In the genomic region with DNA sequence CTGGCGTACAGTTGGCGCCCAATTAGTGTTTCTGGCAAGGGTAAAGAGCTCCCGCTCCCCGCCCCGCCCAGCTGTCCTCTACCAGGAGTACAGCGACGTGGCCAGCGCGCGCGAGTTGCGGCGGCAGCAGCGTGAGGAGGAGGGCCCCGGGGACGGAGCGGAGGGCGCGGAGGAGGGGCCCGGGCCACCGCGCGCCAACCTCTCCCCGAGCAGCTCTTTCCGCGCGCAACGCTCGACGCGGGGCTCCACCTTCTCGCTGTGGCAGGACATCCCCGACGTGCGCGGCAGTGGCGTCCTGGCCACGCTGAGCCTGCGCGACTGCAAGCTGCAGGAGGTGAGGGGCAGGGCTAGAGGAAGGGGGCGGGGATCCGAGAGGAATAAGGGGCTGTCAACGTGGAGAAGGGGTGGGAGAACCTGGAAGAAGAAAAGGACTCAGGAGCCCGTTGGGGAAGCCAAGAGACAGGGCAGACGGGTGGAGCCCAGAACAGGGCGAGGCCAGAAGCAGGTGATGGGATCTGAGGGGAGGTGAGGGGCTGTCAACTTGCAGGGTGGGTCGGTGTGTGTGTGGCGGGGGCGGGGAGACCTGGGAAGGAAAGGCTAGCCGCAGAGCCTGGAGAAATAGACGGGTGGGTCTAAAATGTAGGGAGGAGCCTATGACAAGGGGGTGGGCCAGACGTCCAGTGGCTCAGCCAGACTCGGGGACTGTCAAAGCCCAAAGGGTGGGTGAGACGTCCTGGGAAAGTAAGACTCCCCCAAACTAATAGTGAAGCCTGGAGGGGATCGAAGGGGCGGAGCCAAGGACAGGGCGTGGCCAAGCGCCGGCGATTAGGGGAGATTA, we compare ENCODE assay signal across 8 mouse cellular contexts. TPM values are rescaled to one million over a fixed set of nuclear protein-coding genes. Genes with fewer than 3 reads are reported as not detected.
A peak's percentile ranks its signal among the peaks of the same experiment; 100 is the strongest.
DNase-seq lines count a peak whose midpoint lies in the region; ATAC-seq and TF ChIP-seq lines count a peak whose summit lies in the region.

No protein-coding gene starts in this region.

- TF ChIP-seq CTCF in liver, adult 2 months (IDR thresholded peaks at IDR 0.05; ENCODE audit: low read depth, low read length) = no peak
- TF ChIP-seq CTCF in liver, postnatal 0 days (IDR thresholded peaks at IDR 0.05; ENCODE audit: low read depth) = no peak
- TF ChIP-seq CTCF in stomach, postnatal 0 days (IDR thresholded peaks at IDR 0.05; ENCODE audit: low read depth) = no peak

- H3K4me2 ChIP-seq in hindbrain, embryonic 12.5 days (replicated peaks) = peak overlapping the region; percentile 59
- H3K4me2 ChIP-seq in liver, postnatal 0 days (ENCODE audit: low read depth, low read length) = peak overlapping the region; percentile 57
- H3K4me2 ChIP-seq in stomach, postnatal 0 days (replicated peaks; ENCODE audit: low read depth) = peak overlapping the region; percentile 65

- H3K36me3 ChIP-seq in liver, adult 2 months (ENCODE audit: control insufficient read depth, insufficient read depth, low read length) = peaks cover 13% of the 10 kb centered on the region; the same call in 1 of the 2 replicates
- peaks cover 19% of the 10 kb centered on the region; the same call in 1 of the 2 replicates for H3K36me3 ChIP-seq in embryonic facial prominence, embryonic 10.5 days (replicated peaks)
- H3K36me3 ChIP-seq in hindbrain, embryonic 12.5 days = no peaks in the 10 kb centered on the region
- H3K36me3 ChIP-seq in liver, postnatal 0 days (replicated peaks; ENCODE audit: insufficient read depth, low read length) = no peaks in the 10 kb centered on the region
- H3K36me3 ChIP-seq in stomach, postnatal 0 days (ENCODE audit: control insufficient read depth, insufficient read depth, low read length) = no peaks in the 10 kb centered on the region

- WGBS in liver, adult 2 months = 64% methylated on average over 60 of the region's 60 CpGs
- under 1% methylated on average over 60 of the region's 60 CpGs for WGBS in embryonic facial prominence, embryonic 10.5 days
- 2% methylated on average over 53 of the region's 60 CpGs for WGBS in hindbrain, embryonic 12.5 days
- WGBS in liver, postnatal 0 days (ENCODE audit: insufficient replicate concordance) = 2% methylated on average over 57 of the region's 60 CpGs
- WGBS in stomach, postnatal 0 days = 2% methylated on average over 57 of the region's 60 CpGs

- peaks cover 7% of the 10 kb centered on the region; the same call in 1 of the 2 replicates for H3K79me2 ChIP-seq in liver, adult 2 months (ENCODE audit: control insufficient read depth, insufficient read depth, low read length)

- H3K27ac ChIP-seq in liver, adult 2 months (replicated peaks; ENCODE audit: insufficient read depth, low read depth, low read length) = no peak overlapping the region
- H3K27ac ChIP-seq in embryonic facial prominence, embryonic 10.5 days (replicated peaks) = peak overlapping the region; percentile 35
- no peak overlapping the region for H3K27ac ChIP-seq in hindbrain, embryonic 12.5 days
- H3K27ac ChIP-seq in liver, postnatal 0 days (ENCODE audit: low read depth) = no peak overlapping the region
- H3K27ac ChIP-seq in stomach, postnatal 0 days (replicated peaks) = 0 out of 2 replicates have a peak overlapping the region, but pooled peaks have one; percentile 8

- no peak for TF ChIP-seq EP300 in liver, postnatal 0 days (IDR thresholded peaks at IDR 0.05; ENCODE audit: low read depth)
- TF ChIP-seq EP300 in stomach, postnatal 0 days (optimal IDR thresholded peaks at IDR 0.05) = no peak

- no peak for TF ChIP-seq POLR2A in liver, adult 2 months (IDR thresholded peaks at IDR 0.05; ENCODE audit: extremely low read depth, insufficient read depth, low read length)

- peak overlapping the region; percentile 40; the same call in 1 of the 2 replicates for H3K4me3 ChIP-seq in liver, adult 2 months (ENCODE audit: insufficient read depth, low read depth, low read length)
- peak overlapping the region; percentile 61 for H3K4me3 ChIP-seq in embryonic facial prominence, embryonic 10.5 days
- peak overlapping the region; percentile 42 for H3K4me3 ChIP-seq in hindbrain, embryonic 12.5 days
- peak overlapping the region; percentile 32 for H3K4me3 ChIP-seq in liver, postnatal 0 days (ENCODE audit: low read depth, low read length)
- H3K4me3 ChIP-seq in stomach, postnatal 0 days (ENCODE audit: low read depth, low read length) = peak overlapping the region; percentile 40

- H3K9me3 ChIP-seq in embryonic facial prominence, embryonic 10.5 days = no peaks in the 10 kb centered on the region
- no peaks in the 10 kb centered on the region for H3K9me3 ChIP-seq in hindbrain, embryonic 12.5 days (replicated peaks)
- no peaks in the 10 kb centered on the region for H3K9me3 ChIP-seq in liver, postnatal 0 days (ENCODE audit: low read length)
- no peaks in the 10 kb centered on the region for H3K9me3 ChIP-seq in stomach, postnatal 0 days (ENCODE audit: control insufficient read depth, low read length)

- ATAC-seq in hindbrain, embryonic 12.5 days (ENCODE audit: low FRiP score) = 0 out of 2 replicates have a peak, but pooled peaks have one; percentile 12
- peak; percentile 20 for ATAC-seq in liver, postnatal 0 days
- peak; percentile 53 for ATAC-seq in stomach, postnatal 0 days (ENCODE audit: low FRiP score, low TSS enrichment)

- H3K9ac ChIP-seq in liver, adult 2 months (ENCODE audit: low read depth, low read length) = peak overlapping the region; percentile 40; the same call in 1 of the 2 replicates
- peak overlapping the region; percentile 32; the same call in 1 of the 2 replicates for H3K9ac ChIP-seq in hindbrain, embryonic 12.5 days
- no peak overlapping the region for H3K9ac ChIP-seq in liver, postnatal 0 days (replicated peaks)
- peak overlapping the region; percentile 48 for H3K9ac ChIP-seq in stomach, postnatal 0 days (ENCODE audit: low read length)

- H3K4me1 ChIP-seq in liver, adult 2 months (ENCODE audit: control insufficient read depth, insufficient read depth, low read length) = peaks cover 18% of the 10 kb centered on the region
- peaks cover 62% of the 10 kb centered on the region for H3K4me1 ChIP-seq in embryonic facial prominence, embryonic 10.5 days
- H3K4me1 ChIP-seq in hindbrain, embryonic 12.5 days = peaks cover 55% of the 10 kb centered on the region
- peaks cover 3% of the 10 kb centered on the region for H3K4me1 ChIP-seq in liver, postnatal 0 days (ENCODE audit: insufficient read depth)
- H3K4me1 ChIP-seq in stomach, postnatal 0 days (replicated peaks; ENCODE audit: control insufficient read depth, insufficient read depth) = peaks cover 19% of the 10 kb centered on the region

- no peaks in the 10 kb centered on the region for H3K27me3 ChIP-seq in liver, adult 2 months (ENCODE audit: control insufficient read depth, insufficient read depth, low read length)
- H3K27me3 ChIP-seq in embryonic facial prominence, embryonic 10.5 days (replicated peaks; ENCODE audit: low read depth, poor library complexity, severe bottlenecking) = peaks cover 88% of the 10 kb centered on the region
- H3K27me3 ChIP-seq in hindbrain, embryonic 12.5 days = peaks cover 81% of the 10 kb centered on the region
- H3K27me3 ChIP-seq in liver, postnatal 0 days (ENCODE audit: insufficient read depth, low read length) = peaks cover 52% of the 10 kb centered on the region
- H3K27me3 ChIP-seq in stomach, postnatal 0 days (ENCODE audit: control insufficient read depth, insufficient read depth, low read length) = no peaks in the 10 kb centered on the region

- no peak for DNase-seq in liver, adult 2 months (ENCODE audit: extremely low read depth, low read depth, low spot score)
- no peak for DNase-seq in liver
- DNase-seq in embryonic facial prominence, embryonic 10.5 days (ENCODE audit: low spot score) = peak; percentile 61
- DNase-seq in liver, postnatal 0 days = peak; percentile 40
- peak; percentile 81 for DNase-seq in stomach, postnatal 0 days (ENCODE audit: low spot score)
- no peak for DNase-seq in frontal cortex, postnatal 10 days (ENCODE audit: low spot score in 2 of 2)
- DNase-seq in spleen, postnatal 10 days (ENCODE audit: low spot score in 2 of 2) = no peak

RNA-seq across cellular contexts. Expression of a gene that starts 8.7 kb away (rescaled TPM):
- 14.4 and 25.8 TPM in 2 replicates for total RNA-seq in liver, adult 2 months (2014; rRNA removed)
- 34.3 and 64.4 TPM in 2 replicates for polyA plus RNA-seq in liver, adult 2 months (2012; rRNA removed)
- 6.1 and 8.7 TPM in 2 replicates for polyA plus RNA-seq in embryonic facial prominence, embryonic 10.5 days (2016; fragmentation: Nextera tagmentation; extraction: Ambion mirVana)
- polyA plus RNA-seq in hindbrain, embryonic 12.5 days (2016; fragmentation: Nextera tagmentation; extraction: Ambion mirVana) = 6.1 and 10.9 TPM in 2 replicates
- polyA plus RNA-seq in liver, postnatal 0 days (2015; fragmentation: Nextera tagmentation; extraction: Ambion mirVana) = 3.0 and 4.2 TPM in 2 replicates
- 6.6 and 9.2 TPM in 2 replicates for polyA plus RNA-seq in stomach, postnatal 0 days (2015; fragmentation: Nextera tagmentation; extraction: Ambion mirVana)

RNA-seq across cellular contexts. Expression of a gene that starts 34.2 kb away (rescaled TPM):
- 0.40 and 0.55 TPM in 2 replicates for total RNA-seq in liver, adult 2 months (2014; rRNA removed)
- 0.40 and 0.50 TPM in 2 replicates for polyA plus RNA-seq in liver, adult 2 months (2012; rRNA removed)
- polyA plus RNA-seq in embryonic facial prominence, embryonic 10.5 days (2016; fragmentation: Nextera tagmentation; extraction: Ambion mirVana) = 8.4 and 8.5 TPM in 2 replicates
- 5.8 and 5.9 TPM in 2 replicates for polyA plus RNA-seq in hindbrain, embryonic 12.5 days (2016; fragmentation: Nextera tagmentation; extraction: Ambion mirVana)
- 0.43 and 0.79 TPM in 2 replicates for polyA plus RNA-seq in liver, postnatal 0 days (2015; fragmentation: Nextera tagmentation; extraction: Ambion mirVana)
- polyA plus RNA-seq in stomach, postnatal 0 days (2015; fragmentation: Nextera tagmentation; extraction: Ambion mirVana) = 1.8 and 2.3 TPM in 2 replicates

RNA-seq across cellular contexts. Expression of a gene that starts 53.0 kb away (rescaled TPM):
- total RNA-seq in liver, adult 2 months (2014; rRNA removed) = 7.7 and 9.3 TPM in 2 replicates
- polyA plus RNA-seq in liver, adult 2 months (2012; rRNA removed) = 11.6 and 12.0 TPM in 2 replicates
- 2.4 and 3.0 TPM in 2 replicates for polyA plus RNA-seq in embryonic facial prominence, embryonic 10.5 days (2016; fragmentation: Nextera tagmentation; extraction: Ambion mirVana)
- 2.7 and 3.2 TPM in 2 replicates for polyA plus RNA-seq in hindbrain, embryonic 12.5 days (2016; fragmentation: Nextera tagmentation; extraction: Ambion mirVana)
- polyA plus RNA-seq in liver, postnatal 0 days (2015; fragmentation: Nextera tagmentation; extraction: Ambion mirVana) = 1.5 and 2.4 TPM in 2 replicates
- 3.9 and 4.9 TPM in 2 replicates for polyA plus RNA-seq in stomach, postnatal 0 days (2015; fragmentation: Nextera tagmentation; extraction: Ambion mirVana)

Comparison
In these comparisons a context has a peak if more than half of its experiments do, and no peak if none do; other contexts are left out.
1. DNase-seq: peak in embryonic facial prominence, embryonic 10.5 days (single experiment), liver, postnatal 0 days (single experiment) and stomach, postnatal 0 days (single experiment); none in liver, adult 2 months (single experiment), liver (single experiment), frontal cortex, postnatal 10 days (0 of 2) and spleen, postnatal 10 days (0 of 2).
2. H3K27ac ChIP-seq: peak in embryonic facial prominence, embryonic 10.5 days (single experiment) and stomach, postnatal 0 days (single experiment); none in liver, adult 2 months (single experiment), hindbrain, embryonic 12.5 days (single experiment) and liver, postnatal 0 days (single experiment).
3. Peak in every context shown above with its lines, with median percentiles within 50 percentile points of each other: H3K4me3 ChIP-seq, ATAC-seq and H3K4me2 ChIP-seq.